Mouse (Mus musculus): Measurements from ENCODE around the gene Afap1l2. TPM values are rescaled to one million over a fixed set of nuclear protein-coding genes. Genes with fewer than 3 reads are reported as not detected.

Gene Afap1l2
- total and polyA plus RNA-seq, 2 experiments from 2014 or later, result 12.3 to 20.8 TPM

GRCm38 (mm10) chr19:57000592-57000991 lies 7.4 kb downstream of the Afap1l2 start:
- Histone ChIP-seq H3K4me1 (ENCODE audit: insufficient read depth, low read length) (peaks cover 26% of the 10 kb centered on the region), H3K27ac (peak overlapping the region; percentile 62; the same call in 1 of the 2 replicates), H3K27me3 (ENCODE audit: insufficient read depth, low read length) (no peaks in the 10 kb centered on the region), H3K9ac (replicated peaks; ENCODE audit: low read length) (no peak overlapping the region), H3K36me3 (ENCODE audit: insufficient read depth, low read length) (no peaks in the 10 kb centered on the region), H3K9me3 (ENCODE audit: low read length) (no peaks in the 10 kb centered on the region), H3K4me2 (ENCODE audit: low read depth, low read length) (no peak overlapping the region), H3K4me3 (ENCODE audit: low read length) (no peak overlapping the region)
- WGBS, result 81% methylated on average over 5 of the region's 5 CpGs
- TF ChIP-seq CTCF (IDR thresholded peaks at IDR 0.05; ENCODE audit: low read depth), result no peak
- no peak for DNase-seq (ENCODE audit: low spot score)
- no peak for ATAC-seq

GRCm38 (mm10) chr19:56999781-57000180 lies 8.2 kb downstream of the Afap1l2 start:
- Histone ChIP-seq H3K4me1 (ENCODE audit: insufficient read depth, low read length) (peaks cover 23% of the 10 kb centered on the region), H3K4me2 (ENCODE audit: low read depth, low read length) (no peak overlapping the region), H3K4me3 (ENCODE audit: low read length) (no peak overlapping the region), H3K9ac (replicated peaks; ENCODE audit: low read length) (no peak overlapping the region), H3K27me3 (ENCODE audit: insufficient read depth, low read length) (no peaks in the 10 kb centered on the region), H3K9me3 (ENCODE audit: low read length) (no peaks in the 10 kb centered on the region), H3K36me3 (ENCODE audit: insufficient read depth, low read length) (no peaks in the 10 kb centered on the region), H3K27ac (peak overlapping the region; percentile 71)
- ATAC-seq (peak; percentile 83), DNase-seq (ENCODE audit: low spot score) (peak; percentile 76)
- 38% methylated on average over 2 of the region's 2 CpGs for WGBS
- TF ChIP-seq CTCF (IDR thresholded peaks at IDR 0.05; ENCODE audit: low read depth), result no peak

- TF ChIP-seq CTCF (IDR thresholded peaks at IDR 0.05; ENCODE audit: low read depth), result no peak
- Histone ChIP-seq H3K9me3 (ENCODE audit: low read length) (no peaks in the 10 kb centered on the region), H3K4me2 (ENCODE audit: low read depth, low read length) (no peak overlapping the region), H3K4me1 (ENCODE audit: insufficient read depth, low read length) (peaks cover 19% of the 10 kb centered on the region), H3K4me3 (ENCODE audit: low read length) (no peak overlapping the region), H3K27me3 (ENCODE audit: insufficient read depth, low read length) (no peaks in the 10 kb centered on the region), H3K9ac (replicated peaks; ENCODE audit: low read length) (no peak overlapping the region), H3K36me3 (ENCODE audit: insufficient read depth, low read length) (no peaks in the 10 kb centered on the region), H3K27ac (peak overlapping the region; percentile 71)
- WGBS, result 57% methylated on average over 2 of the region's 2 CpGs
- ATAC-seq (peak; percentile 21; the same call in 1 of the 2 replicates), DNase-seq (ENCODE audit: low spot score) (peak; percentile 69)
Measured at GRCm38 (mm10) chr19:56998910-56999309, 9.1 kb downstream of the Afap1l2 start.

- DNase-seq (ENCODE audit: low spot score) (no peak), ATAC-seq (no peak)
- Histone ChIP-seq H3K27me3 (ENCODE audit: insufficient read depth, low read length) (no peaks in the 10 kb centered on the region), H3K4me1 (ENCODE audit: insufficient read depth, low read length) (peaks cover 14% of the 10 kb centered on the region), H3K9me3 (ENCODE audit: low read length) (no peaks in the 10 kb centered on the region), H3K4me2 (ENCODE audit: low read depth, low read length) (no peak overlapping the region), H3K36me3 (ENCODE audit: insufficient read depth, low read length) (no peaks in the 10 kb centered on the region), H3K9ac (replicated peaks; ENCODE audit: low read length) (no peak overlapping the region), H3K27ac (peak overlapping the region; percentile 71), H3K4me3 (ENCODE audit: low read length) (no peak overlapping the region)
- 68% methylated on average over 4 of the region's 4 CpGs for WGBS
- TF ChIP-seq CTCF (IDR thresholded peaks at IDR 0.05; ENCODE audit: low read depth), result no peak
Measured at GRCm38 (mm10) chr19:56998331-56998730, 9.7 kb downstream of the Afap1l2 start.

GRCm38 (mm10) chr19:56997164-56997599 lies 10.8 kb downstream of the Afap1l2 start:
- 5% methylated on average over 10 of the region's 10 CpGs for WGBS
- Histone ChIP-seq H3K27ac (peak overlapping the region; percentile 45), H3K36me3 (ENCODE audit: insufficient read depth, low read length) (no peaks in the 10 kb centered on the region), H3K9ac (replicated peaks; ENCODE audit: low read length) (no peak overlapping the region), H3K4me1 (ENCODE audit: insufficient read depth, low read length) (peaks cover 12% of the 10 kb centered on the region), H3K4me3 (ENCODE audit: low read length) (no peak overlapping the region), H3K27me3 (ENCODE audit: insufficient read depth, low read length) (no peaks in the 10 kb centered on the region), H3K9me3 (ENCODE audit: low read length) (no peaks in the 10 kb centered on the region), H3K4me2 (ENCODE audit: low read depth, low read length) (peak overlapping the region; percentile 25)
- DNase-seq (ENCODE audit: low spot score), result peak; percentile 60
- peak; percentile 42 for TF ChIP-seq CTCF (IDR thresholded peaks at IDR 0.05; ENCODE audit: low read depth)
- ATAC-seq, result no peak; the same call in 1 of the 2 replicates

- no peak overlapping the region for H3K9ac ChIP-seq (replicated peaks; ENCODE audit: low read length)
- H3K4me2 ChIP-seq (ENCODE audit: low read depth, low read length), result no peak overlapping the region
- ATAC-seq (no peak), DNase-seq (ENCODE audit: low spot score) (no peak)
- H3K4me3 ChIP-seq (ENCODE audit: low read length), result no peak overlapping the region
- no peak for TF ChIP-seq CTCF (IDR thresholded peaks at IDR 0.05; ENCODE audit: low read depth)
- no peaks in the 10 kb centered on the region for H3K27me3 ChIP-seq (ENCODE audit: insufficient read depth, low read length)
- H3K9me3 ChIP-seq (ENCODE audit: low read length), result no peaks in the 10 kb centered on the region
- H3K4me1 ChIP-seq (ENCODE audit: insufficient read depth, low read length), result peaks cover 16% of the 10 kb centered on the region
- H3K27ac ChIP-seq, result no peak overlapping the region
- no peaks in the 10 kb centered on the region for H3K36me3 ChIP-seq (ENCODE audit: insufficient read depth, low read length)
- WGBS, result 88% methylated on average over 4 of the region's 4 CpGs
Measured at GRCm38 (mm10) chr19:56995441-56995840, 12.6 kb downstream of the Afap1l2 start.

GRCm38 (mm10) chr19:56994653-56995052 lies 13.4 kb downstream of the Afap1l2 start:
- H3K4me1 ChIP-seq (ENCODE audit: insufficient read depth, low read length), result peaks cover 24% of the 10 kb centered on the region
- ATAC-seq (no peak), DNase-seq (ENCODE audit: low spot score) (no peak)
- H3K4me2 ChIP-seq (ENCODE audit: low read depth, low read length), result no peak overlapping the region
- TF ChIP-seq CTCF (IDR thresholded peaks at IDR 0.05; ENCODE audit: low read depth), result no peak
- 58% methylated on average over 4 of the region's 4 CpGs for WGBS
- no peak overlapping the region for H3K4me3 ChIP-seq (ENCODE audit: low read length)
- H3K36me3 ChIP-seq (ENCODE audit: insufficient read depth, low read length), result no peaks in the 10 kb centered on the region
- H3K27ac ChIP-seq, result no peak overlapping the region
- H3K9me3 ChIP-seq (ENCODE audit: low read length), result no peaks in the 10 kb centered on the region
- H3K27me3 ChIP-seq (ENCODE audit: insufficient read depth, low read length), result no peaks in the 10 kb centered on the region
- H3K9ac ChIP-seq (replicated peaks; ENCODE audit: low read length), result no peak overlapping the region

Measured in hindbrain, postnatal 0 days (tissue).